Mouse (Mus musculus) embryonic facial prominence, embryonic 14.5 days (tissue): ENCODE measurements around the gene Vps25. TPM values are rescaled to one million over a fixed set of nuclear protein-coding genes. Genes with fewer than 3 reads are reported as not detected.

ENCODE experiments used
- ATAC-seq: fragments of 200-750 bp; cut with Nextera tagmentation; 2 replicates; pipeline ENCODE4 v1.8.0; 2017; ENCODE audit warnings: low read depth, moderate number of reproducible peaks, moderate TSS enrichment
- DNase-seq: peaks from one replicate; pipeline ENCODE4 v3.0.0-alpha.2; 2015; ENCODE audit warnings: low spot score
- H3K27ac ChIP-seq: fragments of 300-500 bp; sonication (generic); replicated peaks from 2 replicates; pipeline ENCODE4 v1.5.1; 2014; ENCODE audit warnings: low read depth, mild to moderate bottlenecking, low read length, moderate library complexity
- H3K27me3 ChIP-seq: fragments of 300-500 bp; sonication (generic); replicated peaks from 2 replicates; pipeline ENCODE4 v1.6.1; 2014; ENCODE audit warnings: low read length; ENCODE audit not compliant: control insufficient read depth, insufficient read depth
- H3K36me3 ChIP-seq: fragments of 300-500 bp; sonication (generic); 2 replicates; pipeline ENCODE4 v1.6.1; 2014; ENCODE audit warnings: low read length, mixed read lengths; ENCODE audit not compliant: control insufficient read depth, insufficient read depth
- H3K4me1 ChIP-seq: fragments of 300-500 bp; sonication (generic); 2 replicates; pipeline ENCODE4 v1.6.1; 2014; ENCODE audit warnings: antibody characterized with exemption, low read length; ENCODE audit not compliant: control insufficient read depth, insufficient read depth
- H3K4me2 ChIP-seq: fragments of 300-500 bp; sonication (generic); 2 replicates; pipeline ENCODE4 v1.6.1; 2014; ENCODE audit warnings: low read depth, mild to moderate bottlenecking, low read length, moderate library complexity, mixed read lengths
- H3K4me3 ChIP-seq: fragments of 300-500 bp; sonication (generic); 2 replicates; pipeline ENCODE4 v1.5.1; 2014; ENCODE audit warnings: low read depth, mild to moderate bottlenecking, low read length
- H3K9ac ChIP-seq: fragments of 300-500 bp; sonication (generic); 2 replicates; pipeline ENCODE4 v1.6.1; 2014; ENCODE audit warnings: low read depth, mild to moderate bottlenecking, low read length, moderate library complexity, mixed read lengths
- H3K9me3 ChIP-seq: fragments of 300-500 bp; sonication (generic); 2 replicates; pipeline ENCODE4 v1.6.1; 2016; ENCODE audit warnings: low read length; ENCODE audit not compliant: control insufficient read depth
- WGBS: fragments of 180-500 bp; shearing (Covaris S2); extraction: QIAGEN DNeasy Blood & Tissue Kit; methylation state at CpG from one replicate; pipeline ENCODE4 v1.1.7; 2014; 5-methylcytosine and 5-hydroxymethylcytosine counted together
- polyA plus RNA-seq: library from polyadenylated mRNA; unstranded; fragments of >200 nt; fragmentation: Nextera tagmentation; extraction: Ambion mirVana; gene quantifications from 2 replicates; pipeline ENCODE4 v1.2.1, GENCODE M21; 2014

Gene Vps25
- polyA plus RNA-seq, 1 experiment from 2014 or later = 111 TPM

- Histone ChIP-seq H3K27me3 (no peaks in the 10 kb centered on the region), H3K4me1 (peaks cover 40% of the 10 kb centered on the region), H3K4me3 (no peak overlapping the region), H3K36me3 (no peaks in the 10 kb centered on the region), H3K9me3 (no peaks in the 10 kb centered on the region), H3K9ac (no peak overlapping the region), H3K4me2 (no peak overlapping the region), H3K27ac (no peak overlapping the region)
- ATAC-seq (no peak), DNase-seq (no peak)
These were observed 19.4 kb upstream of the Vps25 start for GRCm38 (mm10) chr11:101234124-101234523.

GRCm38 (mm10) chr11:101235429-101235828 lies 18.1 kb upstream of the Vps25 start:
- no peak overlapping the region for H3K27ac ChIP-seq
- H3K9me3 ChIP-seq = no peaks in the 10 kb centered on the region
- no peak overlapping the region for H3K4me2 ChIP-seq
- peaks cover 27% of the 10 kb centered on the region for H3K4me1 ChIP-seq
- H3K27me3 ChIP-seq = no peaks in the 10 kb centered on the region
- no peak overlapping the region for H3K4me3 ChIP-seq
- H3K9ac ChIP-seq = no peak overlapping the region
- DNase-seq (no peak), ATAC-seq (no peak)
- no peaks in the 10 kb centered on the region for H3K36me3 ChIP-seq

- WGBS = 85% methylated on average over 5 of the region's 5 CpGs
- Histone ChIP-seq H3K27ac (0 out of 2 replicates have a peak overlapping the region, but pooled peaks have one; percentile 82), H3K36me3 (no peaks in the 10 kb centered on the region), H3K9ac (no peak overlapping the region), H3K4me1 (peaks cover 14% of the 10 kb centered on the region), H3K27me3 (no peaks in the 10 kb centered on the region), H3K9me3 (no peaks in the 10 kb centered on the region), H3K4me2 (no peak overlapping the region), H3K4me3 (no peak overlapping the region)
- ATAC-seq (no peak), DNase-seq (no peak)
These were observed 16.7 kb upstream of the Vps25 start for GRCm38 (mm10) chr11:101236782-101237181.

- peak; percentile 72; the same call in 1 of the 2 replicates for ATAC-seq
- Histone ChIP-seq H3K9ac (no peak overlapping the region), H3K4me2 (no peak overlapping the region; the same call in 1 of the 2 replicates), H3K36me3 (no peaks in the 10 kb centered on the region), H3K4me1 (peaks cover 8% of the 10 kb centered on the region), H3K27ac (peak overlapping the region; percentile 82), H3K9me3 (no peaks in the 10 kb centered on the region), H3K27me3 (no peaks in the 10 kb centered on the region), H3K4me3 (no peak overlapping the region)
- 24% methylated on average over 5 of the region's 5 CpGs for WGBS
- DNase-seq = peak; percentile 80
These were observed 15.3 kb upstream of the Vps25 start for GRCm38 (mm10) chr11:101238071-101238647.

- Histone ChIP-seq H3K36me3 (no peaks in the 10 kb centered on the region), H3K4me1 (peaks cover 14% of the 10 kb centered on the region), H3K4me3 (peak overlapping the region; percentile 68; the same call in 1 of the 2 replicates), H3K9me3 (no peaks in the 10 kb centered on the region), H3K4me2 (peak overlapping the region; percentile 95), H3K9ac (no peak overlapping the region), H3K27me3 (no peaks in the 10 kb centered on the region), H3K27ac (peak overlapping the region; percentile 83)
- DNase-seq (peak; percentile 66), ATAC-seq (no peak)
- WGBS = 11% methylated on average over 4 of the region's 4 CpGs
These were observed 8.4 kb upstream of the Vps25 start for GRCm38 (mm10) chr11:101245071-101245470.

GRCm38 (mm10) chr11:101245855-101246701 lies 7.4 kb upstream of the Vps25 start, which contains the start of gene Ramp2:
Gene Ramp2 (plus strand): TSS chr11:101246028.
- under 1% methylated on average over 31 of the region's 63 CpGs for WGBS
- H3K4me3 ChIP-seq = peak within 1 kb of the TSS; percentile 68
- peak within 1 kb of the TSS; percentile 95 for H3K4me2 ChIP-seq
- no peaks in the 10 kb centered on the region for H3K27me3 ChIP-seq
- H3K36me3 ChIP-seq = no peaks in the 10 kb centered on the region
- peaks cover 14% of the 10 kb centered on the region for H3K4me1 ChIP-seq
- no peaks in the 10 kb centered on the region for H3K9me3 ChIP-seq
- H3K9ac ChIP-seq = peak within 1 kb of the TSS; percentile 76
- ATAC-seq (peak; percentile 74), DNase-seq (peak; percentile 74)
- H3K27ac ChIP-seq = peak within 1 kb of the TSS; percentile 83

- Histone ChIP-seq H3K4me2 (peak overlapping the region; percentile 95), H3K27me3 (no peaks in the 10 kb centered on the region), H3K9ac (peak overlapping the region; percentile 76), H3K27ac (peak overlapping the region; percentile 83), H3K36me3 (no peaks in the 10 kb centered on the region), H3K9me3 (no peaks in the 10 kb centered on the region), H3K4me3 (peak overlapping the region; percentile 68), H3K4me1 (peaks cover 14% of the 10 kb centered on the region)
- DNase-seq (no peak), ATAC-seq (no peak; the same call in 1 of the 2 replicates)
- 9% methylated on average over 7 of the region's 7 CpGs for WGBS
These were observed 6.8 kb upstream of the Vps25 start for GRCm38 (mm10) chr11:101246702-101247012.

GRCm38 (mm10) chr11:101247521-101248030 lies 5.9 kb upstream of the Vps25 start:
- H3K4me3 ChIP-seq = peak overlapping the region; percentile 68
- H3K9ac ChIP-seq = no peak overlapping the region
- no peak for ATAC-seq
- 83% methylated on average over 6 of the region's 6 CpGs for WGBS
- no peaks in the 10 kb centered on the region for H3K27me3 ChIP-seq
- H3K36me3 ChIP-seq = no peaks in the 10 kb centered on the region
- peaks cover 16% of the 10 kb centered on the region for H3K4me1 ChIP-seq
- peak overlapping the region; percentile 95 for H3K4me2 ChIP-seq
- no peak for DNase-seq
- no peaks in the 10 kb centered on the region for H3K9me3 ChIP-seq
- H3K27ac ChIP-seq = no peak overlapping the region
